Mouse (Mus musculus) activated CD4-positive, CD25-positive, alpha-beta regulatory T cell, adult 4 months (primary cell): ENCODE results near the gene Ick. TPM values are rescaled to one million over a fixed set of nuclear protein-coding genes. Genes with fewer than 3 reads are reported as not detected.
A peak's percentile ranks its signal among the peaks of the same experiment; 100 is the strongest.
"Not testable (repeated sequence)": the region's sequence is repeated elsewhere in the genome, so short reads cannot be mapped to it uniquely, and the experiment has no call there.

Experiments
- ATAC-seq: one replicate; pipeline ENCODE4 v1.8.0; 2017
- polyA plus RNA-seq, 2 experiments: library from polyadenylated mRNA; unstranded; fragments of 100-300 nt; shearing (Covaris generic); gene quantifications; one replicate each; pipeline ENCODE4 v1.2.1; 2017

Gene Ick
- polyA plus RNA-seq, 2 experiments from 2014 or later = 8.1 to 9.5 TPM

DNA sequence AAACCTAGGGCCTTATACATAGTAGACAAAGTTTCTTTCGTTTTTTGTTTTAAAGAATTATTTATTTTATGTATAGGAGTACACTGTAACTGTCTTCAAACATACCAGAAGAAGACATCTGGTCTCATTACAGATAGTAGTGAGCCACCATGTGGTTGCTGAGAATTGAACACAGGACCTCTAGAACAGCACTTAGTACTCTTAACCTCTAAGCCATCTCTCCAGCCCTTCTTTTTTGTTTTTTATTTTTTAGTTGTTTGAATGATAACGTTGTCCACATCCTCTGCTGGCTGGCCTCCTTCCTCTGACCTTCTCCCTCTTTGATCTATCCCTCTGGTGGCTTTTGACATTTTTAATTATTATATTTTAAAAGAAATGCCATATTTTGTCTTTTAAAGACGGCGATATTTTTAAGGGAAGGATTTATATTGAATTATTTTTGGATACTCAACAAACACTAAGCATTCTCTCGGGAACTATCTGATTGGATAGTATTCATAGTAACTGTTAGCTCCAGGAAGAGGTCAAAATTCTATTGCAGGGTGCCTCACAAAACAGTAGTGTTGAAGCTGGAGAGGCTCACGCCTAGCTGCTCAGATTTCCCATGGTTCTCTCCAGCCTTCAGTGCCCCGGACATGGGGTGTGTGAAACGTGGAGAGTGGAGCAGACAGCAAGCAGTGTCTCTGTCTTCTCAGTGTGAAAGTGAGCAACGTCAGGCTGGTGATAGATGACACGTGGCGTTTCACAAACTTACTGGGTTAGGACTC is 45.4 kb downstream of the Ick start:
- no peak for ATAC-seq

DNA sequence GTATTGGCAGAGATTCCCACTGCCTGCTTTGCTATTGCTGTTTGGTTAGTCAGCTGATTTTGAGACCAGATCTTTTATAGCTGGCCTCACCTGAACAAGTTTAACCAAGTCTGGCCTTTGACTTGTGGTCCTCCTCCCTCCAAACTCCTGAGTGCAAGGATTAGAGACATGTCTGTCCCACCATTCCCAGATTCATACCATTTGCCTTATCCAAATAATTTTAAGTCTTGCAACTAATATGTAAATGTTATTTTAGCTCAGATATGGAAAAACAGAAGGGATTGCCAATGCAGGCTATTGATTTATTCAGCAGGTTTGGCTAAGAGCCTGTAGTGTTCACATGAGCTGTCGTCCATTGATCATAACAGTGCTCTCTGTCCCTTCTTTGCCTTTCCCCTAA is 48.2 kb downstream of the Ick start:
- ATAC-seq = no peak

GRCm38 (mm10) chr9:78163291-78163690 is 54.3 kb downstream of the Ick start:
- no peak for ATAC-seq

GRCm38 (mm10) chr9:78164741-78165140 is 55.7 kb downstream of the Ick start:
- ATAC-seq = no peak

GRCm38 (mm10) chr9:78165454-78165853 is 56.5 kb downstream of the Ick start:
- ATAC-seq = no peak

- ATAC-seq = no peak
Measured at GRCm38 (mm10) chr9:78166694-78167452, 57.9 kb downstream of the Ick start.

GRCm38 (mm10) chr9:78167453-78167969 is 58.5 kb downstream of the Ick start:
- ATAC-seq = no peak

DNA sequence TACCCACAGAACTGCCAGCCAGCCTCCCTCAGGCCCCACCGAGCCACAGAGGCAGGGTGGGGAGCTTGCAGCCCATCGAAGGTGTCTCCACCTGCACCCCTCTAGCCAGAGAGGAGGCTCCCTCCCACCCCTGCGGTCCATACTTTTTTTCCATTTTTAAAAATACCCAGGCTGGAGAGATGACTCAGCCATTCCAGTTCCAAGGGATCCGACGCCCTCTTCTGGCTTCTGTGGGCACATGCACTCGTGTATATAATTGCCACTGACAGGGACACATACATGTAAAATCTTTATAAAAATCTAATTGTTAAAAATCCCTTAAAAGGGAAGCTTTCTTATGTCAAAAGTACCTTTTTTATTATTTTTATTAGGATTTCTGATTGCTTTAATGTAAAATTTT is 59.9 kb downstream of the Ick start:
- ATAC-seq = no peak

- no peak for ATAC-seq
Measured at GRCm38 (mm10) chr9:78174016-78174415, 65.0 kb downstream of the Ick start.

- ATAC-seq = not testable (repeated sequence)
Measured at GRCm38 (mm10) chr9:78174925-78175276, 65.9 kb downstream of the Ick start.

DNA sequence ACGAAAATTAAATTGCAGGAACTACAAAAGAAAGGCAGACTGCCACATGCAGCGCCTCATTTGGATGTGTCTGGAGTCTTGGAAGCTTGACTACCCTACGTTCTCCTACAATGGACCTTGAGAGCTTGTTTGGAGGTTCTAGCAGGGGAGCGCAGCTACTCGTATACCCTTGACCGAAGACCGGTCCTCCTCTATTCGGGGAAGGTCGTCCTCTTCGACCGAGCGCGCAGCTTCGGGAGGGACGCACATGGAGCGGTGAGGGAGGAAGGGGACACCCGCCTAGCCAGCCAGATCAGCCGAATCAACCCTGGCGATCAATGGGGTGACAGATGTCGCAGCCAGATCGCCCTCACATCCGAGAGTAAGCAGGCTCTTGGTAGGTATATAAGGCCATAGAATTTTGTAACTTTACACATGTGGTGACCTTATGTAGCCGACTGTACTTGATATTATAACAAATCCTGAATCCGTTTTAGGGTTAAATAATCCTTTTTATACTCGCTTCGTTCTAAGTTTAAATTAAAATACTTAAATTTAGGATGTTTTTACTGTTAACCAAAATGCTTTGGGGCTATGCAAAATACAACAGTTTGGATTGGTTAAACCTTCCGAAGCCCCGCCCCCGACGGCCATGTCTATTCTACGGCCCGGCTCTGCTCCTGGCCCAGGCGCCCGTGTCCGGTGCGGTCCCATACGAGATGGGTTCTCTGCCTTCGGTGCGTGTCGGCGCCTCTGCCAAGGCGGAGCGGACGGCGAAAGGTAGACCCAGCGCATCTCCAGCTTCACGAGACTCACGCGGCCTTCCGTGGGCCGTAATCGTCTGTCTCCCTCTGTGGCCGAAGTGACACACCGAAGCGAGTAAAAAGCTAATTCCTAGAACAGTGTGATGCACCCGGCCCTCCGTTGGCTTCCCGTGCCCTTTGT is 66.5 kb downstream of the Ick start:
- peak; percentile 80 for ATAC-seq

DNA sequence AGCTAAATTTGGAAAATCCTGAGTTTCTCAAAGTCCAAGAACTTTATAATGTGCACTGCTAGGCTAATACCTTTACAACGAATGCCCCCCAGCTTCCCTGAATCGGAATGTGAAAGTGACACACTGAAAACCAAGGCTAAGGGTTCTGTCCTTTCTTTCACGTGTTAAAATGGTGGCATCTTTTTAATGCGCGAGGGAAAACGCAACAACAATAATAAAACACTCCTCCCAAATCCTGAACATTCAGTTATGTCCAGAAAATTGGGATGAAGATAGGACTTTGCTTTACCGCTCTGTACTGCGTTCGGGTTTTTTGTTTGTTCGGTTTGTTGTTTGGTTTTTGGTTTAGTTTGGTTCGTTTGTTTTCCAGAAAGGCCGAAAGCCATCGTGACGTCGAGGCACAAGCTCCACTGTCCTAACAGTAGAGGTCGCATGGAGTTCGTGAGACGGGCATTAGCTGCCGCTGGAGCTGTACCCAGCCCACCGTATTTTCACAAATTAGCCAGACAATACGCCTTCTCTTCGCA is 67.3 kb downstream of the Ick start:
- ATAC-seq = peak; percentile 22

DNA sequence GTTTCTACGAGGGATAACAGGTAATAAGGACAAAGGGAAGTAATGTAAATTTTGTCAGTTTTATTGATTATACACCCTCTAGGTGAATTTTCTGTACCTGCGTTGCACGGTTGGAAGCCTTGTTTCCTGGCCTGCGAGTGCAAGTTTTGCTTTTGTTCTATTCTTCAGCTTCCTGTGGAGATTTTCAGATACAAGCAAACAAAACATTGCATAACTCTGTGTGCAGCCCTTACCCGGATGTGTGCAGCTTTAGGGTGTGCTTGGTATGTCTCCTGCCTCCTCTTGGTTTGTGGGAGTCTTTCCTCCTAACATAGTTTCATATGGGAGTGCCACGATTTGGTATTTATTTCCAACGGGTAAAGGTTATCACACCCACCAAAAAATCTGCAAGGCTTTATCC is 67.8 kb downstream of the Ick start:
- peak; percentile 68 for ATAC-seq

DNA sequence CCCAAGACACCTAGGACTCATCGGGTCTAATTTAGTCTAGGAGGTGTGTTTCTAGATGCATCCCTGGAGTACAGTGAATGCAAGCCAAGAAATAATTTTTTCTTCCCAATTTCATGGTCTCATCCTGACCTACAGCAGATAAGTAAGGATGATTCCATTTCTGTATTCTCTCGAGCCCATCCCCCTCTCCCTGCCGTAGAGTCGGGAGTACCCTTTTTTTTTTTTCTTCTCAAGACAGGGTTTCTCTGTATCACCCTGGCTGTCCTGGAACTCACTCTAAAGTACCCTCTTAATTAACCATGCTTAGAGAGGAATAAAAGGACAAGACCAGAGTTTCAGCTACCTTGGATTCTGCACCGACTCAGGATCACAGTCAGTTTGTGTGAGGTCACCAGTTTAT is 69.2 kb downstream of the Ick start:
- no peak for ATAC-seq

DNA sequence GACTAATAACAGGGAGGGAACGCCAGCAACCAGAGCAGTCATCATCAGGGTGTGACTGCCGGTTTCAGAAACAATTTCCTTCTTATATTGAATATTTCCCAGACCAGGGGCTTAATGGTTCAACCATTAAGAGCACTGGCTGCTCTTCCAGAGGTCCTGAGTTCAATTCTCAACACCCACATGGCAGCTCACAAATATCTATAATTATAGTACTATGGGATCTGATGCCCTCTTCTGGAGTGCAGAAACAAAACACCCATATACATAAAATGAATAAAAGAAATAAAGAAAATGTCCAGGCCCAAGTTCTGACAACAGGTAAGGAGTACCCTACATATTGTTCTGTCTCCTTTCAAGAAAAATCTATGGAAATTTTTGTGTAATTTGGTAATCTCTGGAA is 70.1 kb downstream of the Ick start:
- no peak for ATAC-seq

DNA sequence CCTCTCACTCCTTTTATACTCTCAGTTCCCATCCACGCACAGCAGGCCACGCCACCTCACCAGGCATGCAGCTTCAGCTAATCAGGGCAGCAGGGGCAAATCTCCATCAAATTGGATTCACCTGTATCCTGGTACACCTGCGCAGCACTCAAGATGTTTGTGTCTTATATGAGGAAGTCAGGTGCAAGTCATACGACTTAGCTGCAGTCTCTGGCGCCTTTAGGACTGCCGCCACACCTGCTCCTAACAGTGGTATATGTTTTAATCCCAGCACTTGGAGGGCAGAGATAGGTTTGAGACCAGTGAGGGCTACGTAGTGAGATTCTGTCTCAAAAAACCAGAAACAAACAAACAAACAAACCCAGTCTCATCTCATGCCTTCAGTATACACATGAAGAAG is 73.5 kb downstream of the Ick start, which contains the start of gene Gsta4:
TSS of gene Gsta4 (plus strand) at position 301 of the 400 bp plus-strand sequence.
- ATAC-seq = not testable (repeated sequence)

DNA sequence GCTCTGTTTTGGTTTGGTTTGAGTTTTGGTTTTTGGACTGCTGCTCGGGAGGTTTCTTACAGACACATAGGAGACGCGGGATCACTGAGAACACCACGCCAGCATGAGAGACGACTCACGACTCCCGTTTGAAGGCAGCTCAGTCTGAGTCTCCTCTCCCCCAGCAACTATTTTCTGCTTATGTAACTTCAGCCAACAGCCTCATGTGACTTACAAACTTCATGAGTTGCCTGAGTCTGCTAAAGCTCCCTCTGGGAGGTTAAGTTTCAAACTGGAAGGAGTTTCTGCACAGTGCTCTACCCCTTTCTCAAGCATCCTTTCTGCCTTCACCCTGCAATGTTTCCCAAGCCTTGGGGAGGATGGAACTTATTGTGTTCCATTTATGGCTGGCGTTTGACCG is 76.7 kb downstream of the Ick start:
- no peak for ATAC-seq

DNA sequence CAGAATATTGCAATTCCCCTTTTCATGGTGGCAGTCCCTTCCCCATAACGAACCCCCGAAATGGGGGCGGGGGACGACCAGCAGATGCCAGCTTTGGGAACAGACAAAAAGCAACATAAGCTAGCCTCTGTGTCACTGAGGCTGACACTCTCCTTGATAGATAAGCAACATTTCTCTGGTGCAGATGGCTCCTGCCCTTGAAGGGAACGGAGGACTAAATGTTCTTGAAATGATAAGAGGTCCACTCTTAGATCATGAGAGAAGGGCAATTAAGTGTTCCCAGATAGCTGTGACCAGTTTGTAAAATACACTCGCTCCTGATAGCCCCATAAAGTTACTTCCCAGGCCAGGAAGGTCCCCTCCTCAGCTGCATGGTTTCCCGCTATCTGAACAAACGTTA is 79.9 kb downstream of the Ick start:
- no peak for ATAC-seq

- no peak for ATAC-seq
Measured at GRCm38 (mm10) chr9:78190651-78191634, 82.0 kb downstream of the Ick start.

- ATAC-seq = peak; percentile 81
Measured at GRCm38 (mm10) chr9:78191736-78192135, 82.7 kb downstream of the Ick start.

DNA sequence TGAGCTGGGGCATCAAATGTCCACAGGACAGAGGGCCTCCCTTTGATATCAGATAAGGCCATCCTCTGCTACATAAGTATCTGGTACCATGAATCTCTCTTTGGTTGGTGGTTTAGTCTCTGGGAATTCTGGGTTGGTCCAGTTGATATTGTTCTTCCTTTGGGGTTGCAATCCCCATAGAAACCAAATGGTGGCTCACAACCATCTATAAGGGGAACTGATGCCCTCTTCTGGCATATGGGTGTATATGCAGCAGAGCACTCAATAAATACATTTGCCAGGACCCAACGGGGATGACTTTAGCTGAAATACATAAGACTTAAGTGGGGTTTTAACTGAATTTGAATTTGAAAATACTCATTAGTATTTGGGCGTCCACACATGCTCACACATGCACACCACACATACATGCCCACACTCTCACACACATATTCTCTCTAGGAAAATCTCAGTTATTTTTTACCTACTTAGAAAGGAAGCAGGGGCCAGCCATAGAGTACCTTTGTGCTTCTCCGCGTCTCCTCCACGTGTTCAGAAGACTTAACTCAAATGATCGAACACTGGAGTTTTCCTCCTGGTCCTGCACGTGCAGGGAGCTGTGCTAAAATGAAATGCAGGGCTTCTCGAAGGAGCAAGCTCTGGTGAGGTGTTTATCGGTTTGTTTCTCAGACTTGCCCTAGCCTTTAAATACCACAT is 85.1 kb downstream of the Ick start:
- ATAC-seq = peak; percentile 83
